Mouse (Mus musculus): ENCODE results near the gene Rtn4rl2. TPM values are rescaled to one million over a fixed set of nuclear protein-coding genes. Genes with fewer than 3 reads are reported as not detected.

Gene Rtn4rl2
- polyA plus RNA-seq, 3 experiments from 2014 or later: not detected

DNA sequence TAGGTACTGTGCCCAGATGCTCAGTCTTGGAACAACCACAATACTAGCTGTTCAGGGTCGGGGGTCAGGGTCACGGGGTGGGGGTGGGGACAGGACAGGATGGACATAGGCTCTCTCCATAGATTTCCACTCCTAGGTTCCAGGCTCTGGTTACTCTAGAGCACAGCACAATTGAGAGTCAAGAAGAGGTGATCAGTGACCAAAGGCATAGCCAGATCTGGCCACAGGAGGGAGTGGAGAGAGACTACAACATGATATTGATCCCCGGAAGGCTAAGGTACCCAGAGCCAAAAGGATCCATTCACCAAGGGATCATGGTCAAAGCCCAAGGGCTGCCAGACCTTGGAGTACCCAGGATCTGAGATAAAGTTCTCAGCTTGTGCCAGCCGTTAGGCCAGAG, 1.9 kb downstream of the Rtn4rl2 start:
- ATAC-seq: no peak

- ATAC-seq: no peak
Observed at GRCm38 (mm10) chr2:84883942-84884341, 2.6 kb downstream of the Rtn4rl2 start.

DNA sequence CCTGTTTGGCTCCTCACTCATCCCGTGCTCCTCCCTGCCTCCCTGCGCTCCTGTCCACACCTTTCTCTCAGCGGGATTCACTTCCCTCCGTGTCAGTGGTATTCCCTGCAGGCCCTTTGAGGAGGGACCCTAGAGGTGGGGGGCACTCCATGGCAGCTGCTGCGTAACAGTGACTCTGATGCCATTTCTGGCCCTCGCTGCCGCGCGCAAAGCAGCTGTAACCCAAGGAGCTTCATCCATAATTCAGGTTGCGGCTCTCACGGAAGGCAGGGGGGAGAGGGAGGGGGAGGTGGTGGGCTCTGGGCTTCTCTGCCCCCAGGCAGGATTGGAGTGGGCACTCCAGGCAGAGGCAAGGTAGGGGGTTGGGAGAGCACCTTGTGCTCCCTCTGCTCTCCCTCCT, 3.0 kb downstream of the Rtn4rl2 start:
- no peak for ATAC-seq

GRCm38 (mm10) chr2:84883084-84883483, 3.4 kb downstream of the Rtn4rl2 start:
- ATAC-seq: no peak

GRCm38 (mm10) chr2:84882606-84883005, 3.9 kb downstream of the Rtn4rl2 start:
- no peak for ATAC-seq

- ATAC-seq: no peak
Observed at GRCm38 (mm10) chr2:84880590-84880989, 5.9 kb downstream of the Rtn4rl2 start.

DNA sequence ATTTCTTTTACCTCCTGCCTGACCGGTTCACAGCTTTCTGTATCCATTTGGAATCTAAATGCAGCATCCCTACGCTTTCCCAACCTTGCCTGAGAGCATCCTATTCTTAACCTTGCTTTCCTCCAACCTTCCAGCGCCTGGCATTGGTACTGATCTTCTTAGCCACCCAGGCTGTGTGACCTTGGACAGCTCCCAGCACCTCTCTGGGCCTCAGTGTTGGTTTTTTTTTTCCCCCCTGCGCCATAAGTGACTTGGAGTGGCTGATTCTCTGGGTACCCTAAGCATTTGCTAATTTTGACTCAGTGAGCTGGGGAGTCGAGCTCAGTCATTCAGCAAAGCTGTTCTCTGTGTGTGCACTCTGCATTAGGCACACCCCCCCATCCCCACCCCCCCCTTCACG, 10.7 kb downstream of the Rtn4rl2 start:
- ATAC-seq: no peak

DNA sequence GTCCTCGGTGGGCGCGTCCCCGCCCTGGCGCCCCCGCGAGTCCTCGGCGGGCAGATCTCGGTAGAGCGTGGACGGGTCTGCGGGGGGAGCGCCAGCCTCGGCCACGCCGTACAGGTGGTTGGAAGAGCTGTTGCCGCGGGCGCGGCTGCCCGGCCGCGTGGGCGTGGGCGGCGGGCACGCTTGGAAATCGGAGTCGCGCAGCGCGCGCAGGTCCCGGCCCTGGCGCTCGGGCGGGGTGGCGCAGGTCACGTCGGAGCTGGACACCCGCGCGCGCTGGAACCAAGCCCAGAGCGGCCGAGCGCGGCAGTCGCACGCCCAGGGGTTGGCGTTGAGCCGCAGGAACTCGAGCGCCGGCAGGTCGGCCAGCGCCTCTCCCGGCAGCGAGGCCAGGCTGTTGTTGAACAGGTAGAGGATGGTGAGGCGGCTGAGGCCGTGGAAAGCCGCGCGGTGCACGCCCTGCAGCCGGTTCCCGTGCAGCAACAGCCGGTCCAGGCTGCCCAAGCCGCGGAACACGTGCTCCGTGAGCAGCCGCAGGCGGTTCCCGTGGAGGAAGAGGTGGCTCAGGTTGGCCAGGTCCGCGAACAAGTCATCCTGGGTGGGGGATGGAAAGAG, 14.3 kb downstream of the Rtn4rl2 start:
- ATAC-seq: peak; percentile 32

GRCm38 (mm10) chr2:84870623-84871160, 15.8 kb downstream of the Rtn4rl2 start:
- no peak for ATAC-seq

- ATAC-seq: no peak
Observed at GRCm38 (mm10) chr2:84868977-84869376, 17.5 kb downstream of the Rtn4rl2 start.

DNA sequence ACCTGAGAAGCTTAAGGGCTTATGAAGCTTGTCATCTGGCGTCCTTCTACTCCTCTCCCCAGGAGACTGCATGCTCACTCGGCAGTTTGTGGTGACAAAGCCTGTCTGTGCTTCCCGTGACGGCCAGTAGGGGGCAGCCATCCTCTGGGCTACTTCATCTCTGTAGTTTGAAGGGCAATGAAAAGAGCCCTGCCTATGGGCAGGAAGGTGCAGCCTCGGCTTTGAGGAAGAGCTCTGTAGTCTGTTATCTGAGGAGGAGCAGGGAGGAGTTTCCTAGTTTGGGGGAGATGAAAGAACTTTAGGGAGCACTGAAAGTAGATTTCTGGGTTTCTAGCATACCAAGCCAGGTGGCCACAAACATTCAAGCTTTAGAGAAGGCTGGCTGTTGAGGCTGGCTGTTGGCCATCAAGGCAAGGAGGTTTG, 18.0 kb downstream of the Rtn4rl2 start:
- no peak for ATAC-seq

GRCm38 (mm10) chr2:84865616-84866571, 20.6 kb downstream of the Rtn4rl2 start:
- ATAC-seq: peak; percentile 29

GRCm38 (mm10) chr2:84862231-84862630, 24.3 kb downstream of the Rtn4rl2 start:
- no peak for ATAC-seq

- no peak for ATAC-seq
Observed at GRCm38 (mm10) chr2:84861430-84861829, 25.1 kb downstream of the Rtn4rl2 start.

DNA sequence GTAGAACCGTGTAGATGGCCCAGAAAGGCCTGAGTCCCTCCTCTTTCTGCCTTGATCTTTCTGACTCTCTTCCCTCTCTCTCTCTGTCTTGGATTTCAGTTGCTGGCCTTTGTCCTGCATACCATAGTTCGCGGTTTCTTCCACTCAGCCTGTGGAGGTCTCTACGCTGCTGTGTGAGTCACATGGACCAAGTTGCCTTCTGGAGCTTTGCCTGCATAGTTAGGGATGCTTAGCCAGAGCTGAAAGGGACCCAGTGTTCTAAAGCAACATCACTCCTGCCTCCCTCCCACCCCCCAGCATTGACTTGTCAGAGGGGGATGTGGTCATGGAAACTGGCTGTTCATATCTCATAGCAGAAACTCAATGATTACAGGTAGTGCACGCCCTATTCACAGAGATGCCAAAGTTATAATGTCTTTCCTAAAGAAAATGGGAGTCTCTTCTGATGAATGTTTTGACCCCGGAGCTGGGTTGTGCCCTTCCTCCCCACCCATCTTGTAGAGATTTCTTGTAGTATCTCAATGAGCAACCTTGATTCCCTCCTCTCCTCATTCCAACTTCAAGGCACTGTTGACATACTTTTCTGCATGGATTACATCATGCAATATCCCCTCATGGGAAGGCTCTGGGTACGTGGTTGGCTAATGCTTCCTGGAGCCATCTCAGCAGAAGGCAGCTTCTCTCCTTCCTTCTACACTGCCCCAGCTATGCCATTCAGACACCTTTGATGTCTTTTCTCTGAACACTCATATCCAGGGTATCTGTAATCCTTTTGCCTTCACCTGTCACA, 26.3 kb downstream of the Rtn4rl2 start:
- ATAC-seq: no peak

DNA sequence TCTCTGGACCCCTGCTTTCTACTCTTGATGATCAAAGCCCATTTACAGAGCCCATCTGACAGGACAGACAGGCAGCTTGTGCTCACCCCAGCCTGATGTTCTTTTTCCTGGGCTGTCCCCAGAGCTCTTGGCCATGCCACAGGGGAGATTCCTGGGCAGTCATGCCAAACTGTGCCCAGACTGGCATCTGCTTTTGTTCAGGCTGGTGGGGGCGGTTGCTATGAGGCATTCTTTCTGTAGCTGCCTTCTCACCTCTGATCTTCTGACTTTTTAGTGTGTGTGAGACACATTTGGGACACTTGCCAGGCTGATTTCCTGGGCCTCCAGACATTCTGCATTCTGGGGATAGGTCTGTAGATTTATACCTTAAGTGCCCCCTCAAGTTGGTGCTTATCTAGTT, 28.0 kb downstream of the Rtn4rl2 start:
- ATAC-seq: no peak

DNA sequence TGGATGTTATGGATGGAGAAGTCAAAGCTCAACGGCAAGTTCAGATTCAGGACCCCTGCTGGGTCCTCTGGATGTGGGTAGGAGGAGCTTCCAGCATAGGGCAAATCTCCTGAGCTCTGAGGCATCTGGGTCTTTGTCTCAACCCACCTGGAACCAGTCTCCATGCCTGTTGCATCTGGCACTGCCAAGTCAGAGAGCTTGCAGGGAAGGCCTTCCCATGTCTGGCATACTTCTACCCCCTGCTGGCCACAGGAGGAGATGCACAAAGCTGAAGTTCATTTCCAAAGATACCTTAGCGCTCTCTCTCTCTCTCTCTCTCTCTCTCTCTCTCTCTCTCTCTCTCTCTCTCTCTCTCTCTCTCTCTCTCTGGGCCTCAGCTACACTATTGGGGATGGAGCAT, 30.8 kb downstream of the Rtn4rl2 start:
- ATAC-seq: peak; percentile 93

DNA sequence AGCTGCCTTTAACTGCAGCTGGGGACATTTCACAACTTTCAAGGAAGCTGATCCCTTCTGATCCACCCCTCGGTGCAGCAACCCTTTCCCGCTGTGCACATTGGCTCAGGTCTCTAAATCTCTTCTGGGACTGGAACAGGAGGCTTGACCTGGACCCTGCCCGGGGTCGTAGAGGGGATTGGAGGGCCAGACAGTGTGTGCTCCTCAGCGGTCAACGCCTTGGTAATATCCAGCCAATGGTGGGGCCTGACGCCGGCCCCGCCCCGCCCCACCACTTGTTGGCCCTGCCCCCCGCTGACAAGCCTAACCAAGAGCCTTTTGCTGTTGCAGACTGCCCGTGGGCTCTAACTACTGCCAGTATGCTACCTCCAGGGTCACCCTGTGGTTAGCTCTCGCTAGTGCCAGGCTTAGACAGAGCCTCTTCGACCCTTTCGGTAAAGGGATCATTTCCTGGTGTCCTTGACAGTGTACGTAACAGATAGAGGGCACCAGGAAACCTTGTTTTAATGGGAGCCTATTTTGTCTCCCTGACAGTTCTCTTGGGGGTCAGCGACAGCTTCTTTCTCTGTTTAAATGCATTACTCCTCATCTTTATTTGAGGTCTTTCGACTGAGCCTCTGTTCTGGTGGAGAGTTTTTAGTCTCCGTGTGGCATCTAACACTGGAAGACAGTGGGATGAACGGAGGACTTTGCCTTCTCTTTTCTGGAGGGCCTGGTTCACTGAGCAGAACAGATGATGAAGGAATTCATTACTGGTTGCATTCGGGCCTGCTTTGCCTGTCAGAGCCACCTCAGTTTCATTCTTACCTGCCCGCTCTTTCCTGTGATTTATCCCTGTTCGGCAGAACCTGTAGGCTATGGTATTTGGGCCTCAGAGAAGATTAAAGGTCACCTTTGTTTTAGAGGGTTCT, 35.1 kb downstream of the Rtn4rl2 start:
- no peak for ATAC-seq

GRCm38 (mm10) chr2:84850407-84851129, 35.9 kb downstream of the Rtn4rl2 start:
- no peak for ATAC-seq

DNA sequence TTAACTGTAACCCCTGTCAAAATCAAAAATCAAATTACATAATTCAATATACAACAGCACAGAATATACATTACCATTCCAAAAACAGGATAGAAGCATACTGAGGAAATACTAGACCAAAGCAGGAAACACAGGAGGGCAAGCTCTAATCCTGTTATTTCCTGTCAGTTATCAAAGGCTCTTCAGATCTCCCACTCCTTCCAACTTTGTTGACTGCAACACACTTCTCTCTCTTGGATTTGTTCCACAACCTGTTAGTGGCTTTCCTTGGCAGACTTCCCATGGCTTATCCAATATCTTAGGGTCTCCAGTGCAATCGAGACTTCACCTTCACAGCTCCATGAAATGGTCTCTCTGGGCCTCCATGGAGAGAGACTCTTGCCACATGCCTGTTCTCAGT, 41.3 kb downstream of the Rtn4rl2 start:
- no peak for ATAC-seq

GRCm38 (mm10) chr2:84843654-84844053, 42.9 kb downstream of the Rtn4rl2 start:
- no peak for ATAC-seq
